Mouse (Mus musculus): ENCODE measurements around the gene Gpatch11.

The Gpatch11 gene

GRCm38 (mm10) chr17:78894991-78895390, 59.6 kb downstream of the Gpatch11 start:
- DNase-seq (ENCODE audit: low read depth, low spot score) = no peak

GRCm38 (mm10) chr17:78895394-78895793, 60.0 kb downstream of the Gpatch11 start:
- no peak for DNase-seq (ENCODE audit: low read depth, low spot score)
